Mouse (Mus musculus) lung, embryonic 14.5 days (tissue): ENCODE measurements at regions not wholly inside any gene's neighbourhood (a gene's known extent, or its start where the extent isn't known, plus 50 kb on each side); places are given as distances from the start of the nearest gene placed in this dataset.

ENCODE experiments used
- ATAC-seq: fragments of 200-750 bp; cut with Nextera tagmentation; 2 replicates; pipeline ENCODE4 v1.8.0; 2017; ENCODE audit warnings: mild to moderate bottlenecking, moderate TSS enrichment, moderate library complexity; ENCODE audit not compliant: insufficient read depth
- DNase-seq: peaks from one replicate; pipeline ENCODE4 v3.0.0-alpha.2; 2015
- H3K27ac ChIP-seq: fragments of 300-500 bp; sonication (generic); 2 replicates; pipeline ENCODE4 v1.5.1; 2014; ENCODE audit warnings: low read depth, mild to moderate bottlenecking, moderate library complexity
- H3K27me3 ChIP-seq: fragments of 300-500 bp; sonication (generic); 2 replicates; pipeline ENCODE4 v1.6.1; 2014; ENCODE audit warnings: low read length, control low read depth; ENCODE audit not compliant: insufficient read depth
- H3K36me3 ChIP-seq: fragments of 300-500 bp; sonication (generic); 2 replicates; pipeline ENCODE4 v1.6.1; 2014; ENCODE audit warnings: control low read depth; ENCODE audit not compliant: insufficient read depth
- H3K4me1 ChIP-seq: fragments of 300-500 bp; sonication (generic); 2 replicates; pipeline ENCODE4 v1.6.1; 2014; ENCODE audit warnings: antibody characterized with exemption, control low read depth; ENCODE audit not compliant: insufficient read depth
- H3K4me2 ChIP-seq: fragments of 300-500 bp; sonication (generic); 2 replicates; pipeline ENCODE4 v1.6.1; 2014; ENCODE audit warnings: mild to moderate bottlenecking
- H3K4me3 ChIP-seq: fragments of 300-500 bp; sonication (generic); 2 replicates; pipeline ENCODE4 v1.5.1; 2014; ENCODE audit warnings: low read depth, low read length
- H3K9ac ChIP-seq: fragments of 300-500 bp; sonication (generic); 2 replicates; pipeline ENCODE4 v1.6.1; 2014
- H3K9me3 ChIP-seq: fragments of 300-500 bp; sonication (generic); 2 replicates; pipeline ENCODE4 v1.6.1; 2016; ENCODE audit warnings: low read depth, low read length, control low read depth
- CTCF ChIP-seq: IDR thresholded peaks from 2 replicates; pipeline ENCODE4 v1.5.1; 2016; ENCODE audit warnings: antibody characterized with exemption, low read depth
- WGBS: fragments of 180-500 bp; shearing (Covaris S2); extraction: QIAGEN DNeasy Blood & Tissue Kit; methylation state at CpG from one replicate; pipeline ENCODE4 v1.1.7; 2014; 5-methylcytosine and 5-hydroxymethylcytosine counted together

GRCm38 (mm10) chr8:77850523-77850922, 126.3 kb upstream of the Ednra start:
- Histone ChIP-seq H3K4me2 (no peak overlapping the region), H3K36me3 (no peaks in the 10 kb centered on the region), H3K9ac (no peak overlapping the region), H3K4me3 (no peak overlapping the region), H3K27ac (no peak overlapping the region), H3K27me3 (no peaks in the 10 kb centered on the region), H3K4me1 (no peaks in the 10 kb centered on the region), H3K9me3 (no peaks in the 10 kb centered on the region)
- 53% methylated on average over 5 of the region's 5 CpGs for WGBS
- no peak for TF ChIP-seq CTCF
- ATAC-seq (no peak), DNase-seq (no peak)

GRCm38 (mm10) chr8:77870264-77870663, 146.0 kb upstream of the Ednra start:
- no peak overlapping the region for H3K9ac ChIP-seq
- H3K4me3 ChIP-seq, result no peak overlapping the region
- H3K27me3 ChIP-seq, result no peaks in the 10 kb centered on the region
- no peak overlapping the region for H3K27ac ChIP-seq
- ATAC-seq (no peak), DNase-seq (no peak)
- no peaks in the 10 kb centered on the region for H3K36me3 ChIP-seq
- TF ChIP-seq CTCF, result no peak
- 15% methylated on average over 6 of the region's 6 CpGs for WGBS
- no peak overlapping the region for H3K4me2 ChIP-seq
- no peaks in the 10 kb centered on the region for H3K4me1 ChIP-seq
- H3K9me3 ChIP-seq, result no peaks in the 10 kb centered on the region

- no peaks in the 10 kb centered on the region for H3K4me1 ChIP-seq
- no peak overlapping the region for H3K9ac ChIP-seq
- no peak overlapping the region for H3K4me3 ChIP-seq
- 87% methylated on average over 1 of the region's 1 CpGs for WGBS
- H3K36me3 ChIP-seq, result no peaks in the 10 kb centered on the region
- no peak for DNase-seq
- no peaks in the 10 kb centered on the region for H3K9me3 ChIP-seq
- no peak overlapping the region for H3K4me2 ChIP-seq
- no peak overlapping the region for H3K27ac ChIP-seq
- no peaks in the 10 kb centered on the region for H3K27me3 ChIP-seq
- TF ChIP-seq CTCF, result no peak
- ATAC-seq, result no peak
Observed at GRCm38 (mm10) chr8:77872771-77873170, 148.5 kb upstream of the Ednra start.

GRCm38 (mm10) chr8:77919776-77920175, 195.5 kb upstream of the Ednra start:
- Histone ChIP-seq H3K4me3 (no peak overlapping the region), H3K27me3 (no peaks in the 10 kb centered on the region), H3K9ac (no peak overlapping the region), H3K27ac (no peak overlapping the region), H3K4me2 (no peak overlapping the region), H3K36me3 (no peaks in the 10 kb centered on the region), H3K4me1 (no peaks in the 10 kb centered on the region), H3K9me3 (no peaks in the 10 kb centered on the region; the same call in 1 of the 2 replicates)
- DNase-seq (no peak), ATAC-seq (no peak)
- WGBS, result 87% methylated on average over 3 of the region's 3 CpGs
- no peak for TF ChIP-seq CTCF

- WGBS, result 64% methylated on average over 4 of the region's 4 CpGs
- Histone ChIP-seq H3K9me3 (no peaks in the 10 kb centered on the region; the same call in 1 of the 2 replicates), H3K27ac (no peak overlapping the region), H3K4me2 (no peak overlapping the region), H3K9ac (no peak overlapping the region), H3K27me3 (no peaks in the 10 kb centered on the region), H3K4me3 (no peak overlapping the region), H3K4me1 (no peaks in the 10 kb centered on the region), H3K36me3 (no peaks in the 10 kb centered on the region)
- TF ChIP-seq CTCF, result no peak
- ATAC-seq (no peak), DNase-seq (no peak)
Observed at GRCm38 (mm10) chr8:77921868-77922267, 197.6 kb upstream of the Ednra start.

GRCm38 (mm10) chr8:77947702-77948101, 223.4 kb upstream of the Ednra start:
- H3K27me3 ChIP-seq, result no peaks in the 10 kb centered on the region
- H3K27ac ChIP-seq, result no peak overlapping the region
- no peaks in the 10 kb centered on the region for H3K9me3 ChIP-seq
- H3K36me3 ChIP-seq, result no peaks in the 10 kb centered on the region
- TF ChIP-seq CTCF, result no peak
- H3K9ac ChIP-seq, result no peak overlapping the region
- DNase-seq (no peak), ATAC-seq (no peak)
- no peak overlapping the region for H3K4me2 ChIP-seq
- 93% methylated on average over 3 of the region's 3 CpGs for WGBS
- no peak overlapping the region for H3K4me3 ChIP-seq
- H3K4me1 ChIP-seq, result no peaks in the 10 kb centered on the region

GRCm38 (mm10) chr8:77949640-77950039, 225.4 kb upstream of the Ednra start:
- Histone ChIP-seq H3K27me3 (no peaks in the 10 kb centered on the region), H3K4me3 (no peak overlapping the region), H3K9me3 (no peaks in the 10 kb centered on the region), H3K4me2 (no peak overlapping the region), H3K4me1 (no peaks in the 10 kb centered on the region), H3K27ac (no peak overlapping the region), H3K9ac (no peak overlapping the region), H3K36me3 (no peaks in the 10 kb centered on the region)
- no peak for TF ChIP-seq CTCF
- WGBS, result 80% methylated on average over 5 of the region's 5 CpGs
- DNase-seq (no peak), ATAC-seq (no peak)

GRCm38 (mm10) chr8:77958814-77959372, 234.6 kb upstream of the Ednra start:
- TF ChIP-seq CTCF, result no peak
- Histone ChIP-seq H3K27ac (no peak overlapping the region), H3K27me3 (no peaks in the 10 kb centered on the region), H3K9ac (no peak overlapping the region), H3K4me2 (no peak overlapping the region), H3K4me3 (no peak overlapping the region), H3K36me3 (no peaks in the 10 kb centered on the region), H3K4me1 (no peaks in the 10 kb centered on the region), H3K9me3 (no peaks in the 10 kb centered on the region)
- no peak for DNase-seq
- ATAC-seq, result no peak
- WGBS, result 85% methylated on average over 4 of the region's 4 CpGs
